Mouse (Mus musculus) heart, embryonic 12.5 days (tissue): ENCODE results near the gene Parva. TPM values are rescaled to one million over a fixed set of nuclear protein-coding genes. Genes with fewer than 3 reads are reported as not detected.

Source experiments
- ATAC-seq: fragments of 200-750 bp; cut with Nextera tagmentation; 2 replicates; pipeline ENCODE4 v1.8.0; 2017; ENCODE audit warnings: moderate TSS enrichment, moderate library complexity; ENCODE audit not compliant: insufficient number of reproducible peaks, low FRiP score
- H3K27ac ChIP-seq: fragments of 300-500 bp; sonication (generic); 2 replicates; pipeline ENCODE4 v1.5.1; 2016; ENCODE audit warnings: mild to moderate bottlenecking, moderate library complexity; ENCODE audit not compliant: poor library complexity, severe bottlenecking
- H3K27me3 ChIP-seq: fragments of 300-500 bp; sonication (generic); replicated peaks from 2 replicates; pipeline ENCODE4 v1.6.1; 2016; ENCODE audit warnings: mild to moderate bottlenecking, moderate library complexity
- H3K36me3 ChIP-seq: fragments of 300-500 bp; sonication (generic); 2 replicates; pipeline ENCODE4 v1.6.1; 2016; ENCODE audit warnings: mild to moderate bottlenecking, moderate library complexity
- H3K4me1 ChIP-seq: fragments of 300-500 bp; sonication (generic); replicated peaks from 2 replicates; pipeline ENCODE4 v1.6.1; 2016; ENCODE audit warnings: mild to moderate bottlenecking
- H3K4me2 ChIP-seq: fragments of 300-500 bp; sonication (generic); 2 replicates; pipeline ENCODE4 v1.6.1; 2016; ENCODE audit warnings: mild to moderate bottlenecking, moderate library complexity
- H3K4me3 ChIP-seq: fragments of 300-500 bp; sonication (generic); 2 replicates; pipeline ENCODE4 v1.5.1; 2016; ENCODE audit warnings: mild to moderate bottlenecking
- H3K9ac ChIP-seq: fragments of 300-500 bp; sonication (generic); 2 replicates; pipeline ENCODE4 v1.6.1; 2016; ENCODE audit warnings: mild to moderate bottlenecking, moderate library complexity
- H3K9me3 ChIP-seq: fragments of 300-500 bp; sonication (generic); replicated peaks from 2 replicates; pipeline ENCODE4 v1.6.1; 2016; ENCODE audit warnings: mild to moderate bottlenecking, moderate library complexity
- WGBS: fragments of 180-500 bp; shearing (Covaris S2); methylation state at CpG from one replicate; pipeline ENCODE4 v1.1.7; 2016; 5-methylcytosine and 5-hydroxymethylcytosine counted together
- polyA plus RNA-seq: library from polyadenylated mRNA; unstranded; fragments of >200 nt; fragmentation: Nextera tagmentation; extraction: Ambion mirVana; gene quantifications from 2 replicates; pipeline ENCODE4 v1.2.1, GENCODE M21; 2016

The Parva gene
- polyA plus RNA-seq, 1 experiment from 2014 or later: 103 TPM

DNA sequence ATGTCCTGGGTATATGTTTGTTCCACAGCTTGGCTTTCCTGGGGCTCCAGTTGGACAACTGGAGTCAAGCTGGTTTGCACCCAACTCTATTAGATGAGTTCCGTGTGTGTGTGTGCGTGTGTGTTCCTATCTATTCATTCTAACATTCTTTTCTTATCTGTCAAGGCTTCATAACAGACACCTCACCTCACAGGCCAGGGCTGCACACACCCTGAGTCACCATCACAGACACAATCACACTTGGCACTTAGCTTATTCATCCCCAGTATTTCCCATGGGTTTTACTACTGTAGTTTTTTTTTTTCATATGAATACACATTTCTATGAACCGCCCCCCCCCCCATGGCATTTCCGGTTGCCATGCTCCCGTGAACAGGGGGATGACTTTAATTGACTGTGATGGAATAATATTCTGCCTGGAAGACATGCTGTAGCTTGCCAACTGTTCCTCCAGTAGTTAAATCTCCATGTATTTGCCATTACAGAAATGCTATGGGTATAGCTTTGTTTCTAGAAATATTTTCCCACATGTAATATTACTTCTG is 28.3 kb downstream of the Parva start:
- H3K4me3 ChIP-seq: no peak overlapping the region
- no peak overlapping the region for H3K4me2 ChIP-seq
- H3K36me3 ChIP-seq: no peaks in the 10 kb centered on the region
- no peaks in the 10 kb centered on the region for H3K9me3 ChIP-seq
- no peak overlapping the region for H3K9ac ChIP-seq
- H3K4me1 ChIP-seq: peaks cover 45% of the 10 kb centered on the region
- WGBS: 64% methylated on average over 5 of the region's 5 CpGs
- no peaks in the 10 kb centered on the region for H3K27me3 ChIP-seq
- no peak for ATAC-seq
- no peak overlapping the region for H3K27ac ChIP-seq

DNA sequence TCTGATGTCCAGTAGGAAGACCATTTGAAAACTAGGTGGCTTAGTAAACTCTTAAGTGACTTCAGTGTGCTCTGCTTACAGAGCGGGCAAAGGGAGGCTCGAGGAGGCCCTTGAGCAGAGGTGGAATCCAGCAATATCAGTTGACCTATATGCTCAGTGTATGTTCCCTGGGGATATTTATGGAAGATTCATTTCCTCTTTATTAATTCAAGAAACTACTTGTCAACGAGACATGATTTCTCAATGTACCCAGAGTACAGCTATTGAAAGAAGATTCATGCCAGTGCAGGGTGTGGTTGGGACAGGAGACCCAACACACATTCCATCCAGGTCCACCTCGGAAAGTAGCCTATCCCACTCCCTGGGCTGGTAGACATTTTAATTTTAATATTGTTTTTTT is 30.1 kb downstream of the Parva start:
- ATAC-seq: no peak
- Histone ChIP-seq H3K9ac (no peak overlapping the region), H3K4me3 (no peak overlapping the region), H3K27ac (no peak overlapping the region), H3K27me3 (no peaks in the 10 kb centered on the region), H3K4me1 (peaks cover 47% of the 10 kb centered on the region), H3K9me3 (no peaks in the 10 kb centered on the region), H3K4me2 (no peak overlapping the region), H3K36me3 (no peaks in the 10 kb centered on the region)
- 87% methylated on average over 4 of the region's 4 CpGs for WGBS

DNA sequence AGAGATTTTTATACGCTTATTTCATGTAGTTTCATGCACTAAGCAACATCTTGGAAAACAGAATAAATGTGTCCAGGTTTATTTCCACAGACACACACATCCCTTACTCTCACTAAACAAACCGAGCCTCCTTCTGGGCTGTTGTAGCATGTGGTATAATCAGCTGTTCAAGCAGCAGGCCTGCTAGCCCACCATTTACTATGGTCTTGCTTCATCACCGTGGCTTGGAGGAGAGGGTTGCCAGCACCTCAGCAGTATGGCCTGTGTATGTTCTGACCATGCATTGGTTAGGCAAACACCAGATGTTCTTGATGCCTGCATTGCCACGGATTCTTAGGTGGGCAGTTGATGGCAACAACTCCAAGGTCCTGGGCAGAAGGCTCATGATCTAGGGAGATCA is 30.6 kb downstream of the Parva start:
- ATAC-seq: no peak

DNA sequence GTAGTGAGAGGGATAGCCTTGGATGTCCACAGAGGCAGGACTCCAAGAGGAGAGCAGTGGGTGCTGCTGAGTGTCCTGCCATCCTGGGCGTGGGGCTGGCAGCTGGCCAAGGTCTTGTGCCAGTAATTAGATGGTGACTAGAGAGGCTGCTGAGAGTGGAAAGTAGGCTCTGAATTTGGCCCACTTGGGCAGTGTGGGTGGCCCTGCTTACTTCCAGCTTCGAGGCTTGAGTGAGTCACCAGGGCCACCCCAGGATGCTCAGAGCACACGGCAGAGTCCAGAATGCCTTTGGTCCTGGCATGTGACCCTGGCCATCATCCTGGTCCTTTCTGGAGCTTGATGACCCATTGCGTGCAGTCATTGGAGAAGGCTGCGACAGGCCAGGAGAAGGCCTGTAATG is 31.1 kb downstream of the Parva start:
- Histone ChIP-seq H3K36me3 (no peaks in the 10 kb centered on the region), H3K9ac (no peak overlapping the region), H3K4me2 (no peak overlapping the region), H3K4me1 (peaks cover 57% of the 10 kb centered on the region), H3K9me3 (no peaks in the 10 kb centered on the region), H3K27ac (no peak overlapping the region), H3K27me3 (no peaks in the 10 kb centered on the region), H3K4me3 (no peak overlapping the region)
- WGBS: 69% methylated on average over 5 of the region's 5 CpGs
- 0 out of 2 replicates have a peak, but pooled peaks have one; percentile 19 for ATAC-seq

More for the DNA sequence above, 30.6 kb downstream of the Parva start:
- no peak overlapping the region for H3K27ac ChIP-seq
- H3K36me3 ChIP-seq: no peaks in the 10 kb centered on the region
- peaks cover 53% of the 10 kb centered on the region for H3K4me1 ChIP-seq
- no peak overlapping the region for H3K9ac ChIP-seq
- H3K4me2 ChIP-seq: no peak overlapping the region
- H3K4me3 ChIP-seq: no peak overlapping the region
- no peaks in the 10 kb centered on the region for H3K27me3 ChIP-seq
- WGBS: 81% methylated on average over 4 of the region's 4 CpGs
- no peaks in the 10 kb centered on the region for H3K9me3 ChIP-seq

DNA sequence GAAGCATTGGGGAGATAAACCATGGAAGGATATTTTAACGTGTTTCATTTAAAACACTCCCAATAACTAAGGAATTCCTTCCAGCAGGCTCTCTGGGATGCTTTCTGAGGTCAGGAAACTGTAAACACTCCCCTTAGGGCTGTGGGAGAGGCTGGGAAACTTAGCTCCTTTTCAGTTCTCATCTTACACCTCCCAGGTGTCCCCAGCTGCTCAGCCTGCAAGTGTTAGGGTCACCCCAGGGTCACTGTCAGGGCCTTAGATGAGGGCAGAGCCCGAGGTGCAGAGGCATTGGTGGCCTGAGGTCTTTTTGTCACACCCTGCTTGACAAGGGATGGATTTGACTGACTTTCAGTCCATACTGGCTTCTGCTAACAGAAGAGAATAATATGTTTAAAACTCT is 35.8 kb downstream of the Parva start:
- H3K9me3 ChIP-seq: no peaks in the 10 kb centered on the region
- no peaks in the 10 kb centered on the region for H3K27me3 ChIP-seq
- WGBS: 14% methylated on average over 2 of the region's 2 CpGs
- ATAC-seq: no peak
- H3K4me1 ChIP-seq: peaks cover 48% of the 10 kb centered on the region
- peaks cover 12% of the 10 kb centered on the region for H3K36me3 ChIP-seq
- H3K4me3 ChIP-seq: no peak overlapping the region
- H3K9ac ChIP-seq: no peak overlapping the region
- no peak overlapping the region for H3K27ac ChIP-seq
- H3K4me2 ChIP-seq: no peak overlapping the region

DNA sequence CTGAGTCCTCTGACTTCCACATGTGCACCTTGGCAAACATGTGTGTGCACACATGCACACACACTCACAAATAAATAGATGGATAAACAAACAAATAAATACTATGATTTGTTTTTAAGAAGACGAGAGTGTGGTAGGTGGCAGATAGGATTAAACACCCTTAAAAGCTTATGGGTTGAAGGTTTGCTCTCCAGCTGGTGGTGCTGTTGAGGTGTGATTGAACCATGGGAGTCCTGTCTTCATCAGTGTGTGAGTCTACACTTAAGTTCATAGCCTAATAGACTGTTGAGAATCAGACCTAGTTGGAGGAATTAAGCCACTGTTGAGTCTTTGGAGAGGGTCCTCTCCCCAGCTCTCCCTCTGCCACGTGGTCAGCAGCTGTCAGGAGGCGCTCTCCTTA is 38.6 kb downstream of the Parva start:
- peaks cover 12% of the 10 kb centered on the region for H3K36me3 ChIP-seq
- 70% methylated on average over 3 of the region's 3 CpGs for WGBS
- peaks cover 59% of the 10 kb centered on the region for H3K4me1 ChIP-seq

DNA sequence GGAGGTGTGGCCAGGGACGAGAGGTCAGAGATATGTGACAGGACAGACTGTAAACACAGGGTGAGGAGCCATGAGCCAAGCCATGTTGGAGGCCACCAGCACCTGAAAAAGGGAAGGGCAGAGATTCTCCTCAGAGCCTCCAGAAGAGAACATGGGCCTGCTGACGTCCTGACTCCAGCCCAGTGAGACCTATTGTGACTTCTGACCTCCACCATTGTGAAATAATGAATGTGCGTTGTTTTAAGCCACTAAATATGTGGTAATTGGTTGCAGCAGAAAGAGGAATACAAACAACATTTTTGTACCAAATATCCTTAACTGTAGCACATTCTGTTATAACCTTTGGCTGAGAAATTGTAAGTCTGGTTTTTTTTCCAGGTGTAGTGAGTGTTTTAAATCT is 39.5 kb downstream of the Parva start:
- no peak overlapping the region for H3K4me2 ChIP-seq
- 55% methylated on average over 3 of the region's 3 CpGs for WGBS
- no peak overlapping the region for H3K4me3 ChIP-seq
- no peaks in the 10 kb centered on the region for H3K27me3 ChIP-seq
- H3K27ac ChIP-seq: peak overlapping the region; percentile 91; the same call in 1 of the 2 replicates
- no peak for ATAC-seq
- H3K4me1 ChIP-seq: peaks cover 66% of the 10 kb centered on the region
- no peaks in the 10 kb centered on the region for H3K9me3 ChIP-seq
- H3K36me3 ChIP-seq: peaks cover 12% of the 10 kb centered on the region
- H3K9ac ChIP-seq: 0 out of 2 replicates have a peak overlapping the region, but pooled peaks have one; percentile 33

More for the DNA sequence above, 38.6 kb downstream of the Parva start:
- no peak overlapping the region for H3K4me3 ChIP-seq
- ATAC-seq: no peak
- no peaks in the 10 kb centered on the region for H3K27me3 ChIP-seq
- no peak overlapping the region for H3K9ac ChIP-seq
- no peaks in the 10 kb centered on the region for H3K9me3 ChIP-seq
- H3K27ac ChIP-seq: no peak overlapping the region
- no peak overlapping the region for H3K4me2 ChIP-seq

DNA sequence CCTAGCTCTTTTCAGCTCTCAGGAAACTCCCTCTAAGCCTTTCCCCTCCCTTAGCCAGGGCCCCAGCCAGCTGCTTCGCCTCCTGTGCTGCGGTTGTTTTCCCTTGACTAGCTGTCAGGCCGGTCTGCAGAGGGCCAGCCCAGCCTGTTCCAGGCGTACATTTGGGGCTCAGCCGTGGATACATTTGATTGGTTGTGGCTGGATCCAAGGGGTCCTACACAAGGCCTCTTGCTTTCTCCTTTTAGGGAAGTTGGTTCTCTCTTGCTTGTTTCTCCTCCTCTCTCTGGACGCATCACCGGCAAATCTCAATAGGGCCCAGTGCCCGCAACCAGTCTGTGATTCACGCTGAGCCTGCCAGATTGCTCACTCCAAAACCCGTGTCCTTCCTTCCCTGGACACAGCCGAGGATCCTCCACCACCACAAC is 40.4 kb downstream of the Parva start:
- Histone ChIP-seq H3K4me3 (no peak overlapping the region), H3K9ac (peak overlapping the region; percentile 45; the same call in 1 of the 2 replicates), H3K27ac (peak overlapping the region; percentile 91), H3K9me3 (no peaks in the 10 kb centered on the region), H3K4me2 (no peak overlapping the region), H3K27me3 (no peaks in the 10 kb centered on the region), H3K4me1 (peaks cover 65% of the 10 kb centered on the region), H3K36me3 (peaks cover 12% of the 10 kb centered on the region)
- 19% methylated on average over 11 of the region's 11 CpGs for WGBS
- ATAC-seq: peak; percentile 66; the same call in 1 of the 2 replicates

DNA sequence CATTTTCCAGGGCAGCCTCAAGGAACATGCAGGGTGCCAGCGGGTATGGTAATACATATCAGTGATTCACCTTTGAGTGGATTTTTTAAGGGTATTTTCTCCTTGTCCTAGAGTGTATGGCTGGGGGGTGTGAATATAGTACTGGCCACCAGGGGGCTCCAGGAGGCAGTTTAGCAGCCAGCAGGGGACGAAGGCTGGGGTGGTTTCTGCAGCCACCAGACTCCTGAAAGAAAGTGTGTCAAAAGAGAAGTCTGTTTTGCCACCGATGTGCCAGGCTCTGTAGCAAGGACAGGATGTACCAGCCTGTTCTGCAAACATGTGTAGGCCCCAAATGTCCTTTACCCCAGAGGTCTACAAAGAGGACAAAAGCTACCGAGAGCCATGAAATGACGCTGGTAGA is 42.5 kb downstream of the Parva start:
- no peak overlapping the region for H3K9ac ChIP-seq

DNA sequence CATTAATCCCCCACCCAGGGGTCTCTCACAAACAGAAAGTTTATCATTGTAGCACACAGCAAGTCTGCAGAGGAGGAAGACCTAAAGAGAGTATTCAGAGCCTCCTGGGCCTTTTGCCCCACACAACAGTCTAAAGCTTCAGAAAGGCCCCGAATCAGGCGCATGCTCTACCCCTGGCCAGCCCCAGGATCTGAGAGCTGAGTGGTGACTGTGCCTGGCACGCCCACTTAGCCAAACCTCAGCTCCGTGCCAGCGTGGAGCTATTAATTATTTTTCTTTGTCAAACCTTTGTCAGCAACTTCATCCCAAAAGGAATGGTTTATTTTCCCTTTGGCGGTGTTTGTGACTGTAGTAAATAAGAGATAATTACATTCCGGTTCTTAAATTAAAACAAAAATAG is 44.0 kb downstream of the Parva start:
- H3K9me3 ChIP-seq: no peaks in the 10 kb centered on the region
- H3K36me3 ChIP-seq: no peaks in the 10 kb centered on the region
- no peaks in the 10 kb centered on the region for H3K27me3 ChIP-seq
- no peak overlapping the region for H3K4me3 ChIP-seq
- no peak overlapping the region for H3K9ac ChIP-seq
- 64% methylated on average over 7 of the region's 7 CpGs for WGBS
- no peak overlapping the region for H3K27ac ChIP-seq
- H3K4me2 ChIP-seq: no peak overlapping the region
- ATAC-seq: no peak
- H3K4me1 ChIP-seq: peaks cover 67% of the 10 kb centered on the region

More for the DNA sequence above, 42.5 kb downstream of the Parva start:
- Histone ChIP-seq H3K36me3 (peaks cover 6% of the 10 kb centered on the region), H3K27me3 (no peaks in the 10 kb centered on the region), H3K4me2 (no peak overlapping the region), H3K4me1 (peaks cover 71% of the 10 kb centered on the region), H3K9me3 (no peaks in the 10 kb centered on the region), H3K27ac (no peak overlapping the region), H3K4me3 (no peak overlapping the region)
- 37% methylated on average over 5 of the region's 5 CpGs for WGBS
- ATAC-seq: 0 out of 2 replicates have a peak, but pooled peaks have one; percentile 30

DNA sequence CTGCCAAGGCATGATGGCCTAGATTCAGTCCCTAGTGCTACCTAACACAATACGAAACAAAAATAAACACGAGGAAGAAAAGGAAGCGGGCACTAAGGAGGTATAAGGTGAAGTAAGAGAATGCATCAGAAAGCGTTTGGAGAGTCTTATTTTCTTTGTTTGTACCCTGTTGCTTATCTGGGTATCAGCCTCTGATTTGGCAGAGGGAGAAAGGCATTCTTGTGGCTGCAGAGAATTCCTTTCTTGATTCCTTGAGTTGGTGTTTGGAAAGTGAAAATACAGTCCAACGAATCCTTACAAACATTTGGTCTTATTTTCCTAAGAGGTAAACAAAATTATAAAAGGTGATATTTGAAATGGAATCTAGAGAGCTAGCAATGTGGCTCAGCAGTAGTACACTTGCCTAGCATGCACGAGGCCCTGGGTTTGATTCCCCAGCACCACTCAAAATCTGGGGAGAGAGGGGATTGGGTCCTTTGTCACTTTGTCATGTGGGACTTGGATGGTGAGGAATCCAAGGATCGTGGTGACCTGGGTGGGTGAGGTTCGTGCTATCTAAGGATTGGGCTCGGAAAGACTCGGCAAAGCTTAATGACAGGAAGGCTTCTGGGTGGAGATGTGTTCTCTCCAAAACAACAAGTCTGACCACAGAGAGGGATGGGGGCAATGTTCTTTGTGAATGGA is 44.9 kb downstream of the Parva start:
- ATAC-seq: no peak
- Histone ChIP-seq H3K36me3 (no peaks in the 10 kb centered on the region), H3K4me2 (no peak overlapping the region), H3K9me3 (no peaks in the 10 kb centered on the region), H3K9ac (no peak overlapping the region), H3K27ac (no peak overlapping the region), H3K4me3 (no peak overlapping the region), H3K4me1 (peaks cover 58% of the 10 kb centered on the region), H3K27me3 (no peaks in the 10 kb centered on the region)
- 52% methylated on average over 10 of the region's 10 CpGs for WGBS
